Mouse (Mus musculus): ENCODE measurements around the gene Wdhd1. TPM values are rescaled to one million over a fixed set of nuclear protein-coding genes. Genes with fewer than 3 reads are reported as not detected.

Gene Wdhd1
- polyA plus RNA-seq, 1 experiment from 2014 or later, result 59.0 TPM

DNA sequence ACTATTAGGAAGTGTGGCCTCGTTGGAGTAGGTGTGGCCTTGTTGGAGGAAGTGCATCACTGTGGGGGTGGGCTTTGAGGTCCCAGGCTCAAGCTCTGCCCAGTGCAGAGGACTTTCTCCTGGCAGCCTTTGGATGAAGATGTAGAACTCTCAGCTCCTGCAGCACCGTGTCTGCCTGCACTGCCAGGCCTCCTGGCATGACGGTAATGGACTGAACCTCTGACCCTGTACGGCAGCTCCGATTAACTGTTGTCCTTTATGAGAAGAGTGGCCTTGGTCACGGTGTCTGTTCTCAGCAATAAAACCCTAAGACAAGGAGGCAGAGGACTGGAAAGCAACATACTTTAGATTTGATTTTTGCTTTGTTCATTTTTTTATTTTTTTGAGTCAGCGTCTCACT is 40.2 kb downstream of the Wdhd1 start:
- Histone ChIP-seq H3K4me3 (replicated peaks) (no peak overlapping the region), H3K36me3 (peaks cover 17% of the 10 kb centered on the region), H3K27ac (no peak overlapping the region), H3K27me3 (no peaks in the 10 kb centered on the region), H3K9me3 (peaks cover 7% of the 10 kb centered on the region; the same call in 1 of the 2 replicates), H3K4me2 (no peak overlapping the region), H3K4me1 (replicated peaks) (no peaks in the 10 kb centered on the region), H3K9ac (replicated peaks) (no peak overlapping the region)
- WGBS, result 91% methylated on average over 7 of the region's 7 CpGs
- ATAC-seq (ENCODE audit: insufficient number of reproducible peaks, insufficient read depth, low FRiP score, low TSS enrichment, low read depth), result no peak

DNA sequence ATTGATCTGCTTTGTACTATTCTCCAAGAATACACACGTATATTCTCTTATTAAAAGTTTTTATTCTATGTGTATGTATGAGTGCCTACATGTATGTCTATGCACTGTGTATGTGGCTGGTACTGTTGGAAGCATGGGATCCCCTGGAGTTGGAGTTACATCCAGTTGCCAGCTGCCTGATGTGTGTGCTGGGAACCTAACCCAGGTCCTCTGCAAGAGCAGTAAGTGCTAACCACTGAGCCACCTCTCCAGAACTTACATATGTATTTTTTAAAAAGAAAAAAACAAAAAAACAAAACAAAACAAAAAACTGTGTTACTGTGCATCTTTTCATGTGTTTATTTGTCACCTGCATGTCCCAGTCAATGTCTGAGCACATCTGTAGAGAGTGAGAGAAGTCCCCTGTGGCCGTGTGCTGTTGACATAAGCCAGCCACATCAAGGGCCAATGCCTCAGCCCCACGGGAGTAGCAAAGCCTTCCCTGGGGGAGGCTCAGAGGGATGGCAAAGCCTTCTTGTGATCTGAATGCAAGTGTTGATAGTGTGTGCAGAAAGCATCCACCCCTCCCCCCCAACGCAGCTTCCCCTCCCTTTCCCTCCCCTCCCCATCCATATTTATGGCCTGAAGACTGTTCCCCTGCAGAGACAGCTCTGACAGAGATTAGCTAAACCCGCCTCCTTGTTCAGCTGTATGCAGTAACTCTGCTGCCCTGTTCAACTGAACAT is 42.0 kb downstream of the Wdhd1 start:
- Histone ChIP-seq H3K27ac (no peak overlapping the region), H3K4me2 (no peak overlapping the region), H3K4me3 (replicated peaks) (no peak overlapping the region), H3K36me3 (0 out of 2 replicates have a peak, but pooled peaks cover 2% of the 10 kb centered on the region), H3K4me1 (replicated peaks) (no peaks in the 10 kb centered on the region), H3K9ac (replicated peaks) (no peak overlapping the region), H3K27me3 (no peaks in the 10 kb centered on the region), H3K9me3 (peaks cover 8% of the 10 kb centered on the region; the same call in 1 of the 2 replicates)
- ATAC-seq (ENCODE audit: insufficient number of reproducible peaks, insufficient read depth, low FRiP score, low TSS enrichment, low read depth), result no peak
- 74% methylated on average over 5 of the region's 5 CpGs for WGBS

DNA sequence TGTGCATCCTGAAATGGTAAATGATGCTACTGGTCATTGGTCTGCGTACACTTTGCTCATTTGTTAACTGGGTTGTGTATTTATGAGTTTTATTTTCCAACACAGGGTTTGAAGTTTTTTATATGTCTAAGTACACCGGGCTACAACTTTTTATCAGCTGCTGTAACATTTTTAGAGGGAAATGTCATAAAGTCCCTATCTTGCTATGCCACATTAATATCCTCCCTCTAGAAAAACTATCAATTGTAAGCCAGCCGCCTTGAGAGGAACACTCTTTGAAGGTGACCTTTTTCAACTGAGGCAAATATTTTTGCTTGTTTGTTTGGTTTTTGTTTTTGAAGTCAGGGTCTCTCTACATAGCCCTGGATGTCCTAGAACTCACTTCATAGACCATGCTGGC is 42.6 kb downstream of the Wdhd1 start:
- 81% methylated on average over 3 of the region's 3 CpGs for WGBS
- no peak overlapping the region for H3K27ac ChIP-seq
- no peak overlapping the region for H3K4me2 ChIP-seq
- no peak overlapping the region for H3K9ac ChIP-seq (replicated peaks)
- no peak overlapping the region for H3K4me3 ChIP-seq (replicated peaks)
- no peaks in the 10 kb centered on the region for H3K27me3 ChIP-seq
- ATAC-seq (ENCODE audit: insufficient number of reproducible peaks, insufficient read depth, low FRiP score, low TSS enrichment, low read depth), result no peak
- no peaks in the 10 kb centered on the region for H3K36me3 ChIP-seq
- no peaks in the 10 kb centered on the region for H3K4me1 ChIP-seq (replicated peaks)
- H3K9me3 ChIP-seq, result peaks cover 11% of the 10 kb centered on the region; the same call in 1 of the 2 replicates

DNA sequence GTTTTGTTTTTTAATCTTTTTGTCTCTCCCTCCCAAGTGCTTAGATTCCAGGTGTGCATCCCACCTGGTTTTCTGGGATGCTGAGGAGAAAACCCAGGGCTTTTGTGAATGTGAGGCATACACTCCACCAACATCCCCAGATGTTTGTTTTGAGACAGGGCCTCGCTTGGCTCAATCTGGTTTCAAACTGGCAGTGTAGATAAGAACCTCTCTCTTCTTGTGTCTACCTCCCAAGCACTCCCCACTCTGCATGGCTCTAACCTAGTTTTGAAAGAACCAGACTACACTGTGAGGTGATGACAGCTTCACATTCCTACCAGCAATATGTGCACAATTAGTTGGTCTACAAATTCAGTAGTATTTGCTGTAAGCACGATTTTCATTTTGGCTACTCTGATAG is 43.1 kb downstream of the Wdhd1 start:
- no peak overlapping the region for H3K4me3 ChIP-seq (replicated peaks)
- WGBS, result 82% methylated on average over 2 of the region's 2 CpGs
- ATAC-seq (ENCODE audit: insufficient number of reproducible peaks, insufficient read depth, low FRiP score, low TSS enrichment, low read depth), result no peak
- no peaks in the 10 kb centered on the region for H3K36me3 ChIP-seq
- H3K4me1 ChIP-seq (replicated peaks), result no peaks in the 10 kb centered on the region
- H3K27me3 ChIP-seq, result no peaks in the 10 kb centered on the region
- no peak overlapping the region for H3K27ac ChIP-seq
- H3K9ac ChIP-seq (replicated peaks), result no peak overlapping the region
- H3K9me3 ChIP-seq, result peaks cover 11% of the 10 kb centered on the region; the same call in 1 of the 2 replicates
- no peak overlapping the region for H3K4me2 ChIP-seq

DNA sequence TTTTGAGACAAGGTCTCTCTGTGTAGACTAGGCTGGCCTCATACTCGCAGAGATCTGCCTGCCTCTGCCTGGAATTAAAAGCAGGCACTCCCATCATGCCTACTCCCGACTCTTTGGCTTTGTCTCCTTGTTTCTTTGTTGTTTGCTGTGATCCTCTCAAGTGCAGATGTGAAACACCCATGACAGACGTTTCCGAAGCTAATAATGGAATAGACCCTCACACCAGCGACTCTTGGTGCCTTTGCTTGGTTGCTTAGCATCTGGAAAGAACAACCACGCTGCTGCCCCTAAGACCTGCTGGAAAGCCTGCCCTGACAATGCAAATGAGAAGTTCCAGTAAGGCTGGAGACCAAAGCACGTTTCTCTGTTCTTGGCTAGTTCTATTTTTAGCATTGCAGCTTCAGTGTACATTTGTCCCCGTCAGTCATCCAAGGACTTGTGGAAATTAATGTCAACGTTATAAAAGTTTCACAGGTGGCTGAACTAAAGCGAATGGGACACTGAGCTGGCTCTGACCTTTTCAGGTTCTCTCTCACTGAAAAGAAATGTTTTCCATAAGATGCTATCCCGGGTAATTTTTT is 46.8 kb downstream of the Wdhd1 start:
- WGBS, result 80% methylated on average over 11 of the region's 11 CpGs
- H3K27ac ChIP-seq, result no peak overlapping the region
- H3K4me3 ChIP-seq (replicated peaks), result no peak overlapping the region
- no peak for ATAC-seq (ENCODE audit: insufficient number of reproducible peaks, insufficient read depth, low FRiP score, low TSS enrichment, low read depth)
- 0 out of 2 replicates have a peak, but pooled peaks cover 4% of the 10 kb centered on the region for H3K9me3 ChIP-seq
- H3K27me3 ChIP-seq, result no peaks in the 10 kb centered on the region
- no peaks in the 10 kb centered on the region for H3K4me1 ChIP-seq (replicated peaks)
- H3K4me2 ChIP-seq, result no peak overlapping the region
- H3K9ac ChIP-seq (replicated peaks), result no peak overlapping the region
- H3K36me3 ChIP-seq, result no peaks in the 10 kb centered on the region

DNA sequence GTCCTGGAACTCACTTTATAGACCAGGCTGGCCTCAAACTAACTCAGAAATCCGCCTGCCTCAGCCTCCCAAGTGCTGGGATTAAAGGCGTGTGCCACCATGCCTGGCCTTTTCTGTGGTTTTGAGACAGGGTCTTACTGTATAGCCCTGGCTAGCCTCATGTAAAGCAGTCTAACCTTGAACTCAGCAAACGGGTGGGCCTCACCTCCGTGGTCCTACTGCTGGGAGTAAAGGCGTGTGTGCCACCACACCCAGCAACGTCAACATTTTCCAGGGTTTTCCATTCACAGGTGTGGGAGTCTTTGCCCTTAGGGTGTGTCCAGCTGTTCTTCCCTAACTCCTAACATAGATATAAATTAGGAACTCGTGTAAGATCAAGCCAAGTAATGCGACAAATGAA is 50.7 kb downstream of the Wdhd1 start:
- no peak for ATAC-seq (ENCODE audit: insufficient number of reproducible peaks, insufficient read depth, low FRiP score, low TSS enrichment, low read depth)
- H3K9ac ChIP-seq (replicated peaks), result no peak overlapping the region
- H3K4me2 ChIP-seq, result no peak overlapping the region
- H3K27ac ChIP-seq, result no peak overlapping the region
- H3K9me3 ChIP-seq, result 0 out of 2 replicates have a peak, but pooled peaks cover 4% of the 10 kb centered on the region
- H3K27me3 ChIP-seq, result no peaks in the 10 kb centered on the region
- no peak overlapping the region for H3K4me3 ChIP-seq (replicated peaks)
- H3K4me1 ChIP-seq (replicated peaks), result no peaks in the 10 kb centered on the region
- H3K36me3 ChIP-seq, result no peaks in the 10 kb centered on the region
- 85% methylated on average over 8 of the region's 8 CpGs for WGBS

DNA sequence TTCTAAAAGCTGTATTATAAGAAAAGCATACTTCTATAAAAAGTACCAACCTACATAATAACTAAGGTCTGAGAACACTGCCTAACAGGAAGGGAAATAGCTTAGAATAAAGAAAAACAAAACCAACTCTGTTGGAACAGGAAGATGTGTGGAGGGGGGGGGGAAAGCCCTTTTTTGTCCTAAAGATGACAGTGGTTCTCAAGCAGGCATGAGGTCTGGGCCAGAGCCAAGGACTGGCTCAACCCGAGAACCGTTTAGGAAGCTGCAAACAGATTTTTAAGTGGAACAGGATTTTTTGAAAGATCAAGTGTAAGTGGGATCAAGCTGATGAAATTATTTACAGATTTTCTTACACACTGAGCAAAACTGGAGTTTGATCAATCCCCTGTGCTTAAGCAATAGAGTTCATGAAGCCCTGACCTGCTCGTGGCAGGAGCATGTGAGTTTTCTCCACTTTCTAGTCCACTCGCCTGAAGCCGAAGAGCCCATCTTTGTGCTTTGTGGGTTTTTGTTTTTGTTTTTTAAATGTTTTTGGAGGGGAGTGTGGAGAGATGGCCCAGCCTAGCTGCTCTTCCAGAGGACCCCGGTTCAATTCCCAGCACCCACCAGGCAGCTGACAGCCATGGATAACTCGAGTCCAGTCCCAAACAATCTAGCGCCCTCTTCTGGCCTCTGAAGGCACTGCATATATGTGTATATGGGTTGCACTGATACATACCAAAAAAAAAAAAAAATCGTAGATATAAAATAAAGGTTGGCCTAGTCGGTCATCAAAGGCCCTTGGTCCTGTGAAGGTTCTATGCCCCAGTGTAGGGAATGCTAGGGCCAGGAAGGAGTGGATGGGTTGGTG is 52.0 kb downstream of the Wdhd1 start:
- no peak overlapping the region for H3K27ac ChIP-seq
- 81% methylated on average over 10 of the region's 10 CpGs for WGBS
- no peak overlapping the region for H3K4me2 ChIP-seq
- H3K4me3 ChIP-seq (replicated peaks), result no peak overlapping the region
- no peaks in the 10 kb centered on the region for H3K27me3 ChIP-seq
- H3K4me1 ChIP-seq (replicated peaks), result no peaks in the 10 kb centered on the region
- no peak for ATAC-seq (ENCODE audit: insufficient number of reproducible peaks, insufficient read depth, low FRiP score, low TSS enrichment, low read depth)
- no peaks in the 10 kb centered on the region for H3K36me3 ChIP-seq
- H3K9me3 ChIP-seq, result 0 out of 2 replicates have a peak, but pooled peaks cover 3% of the 10 kb centered on the region
- no peak overlapping the region for H3K9ac ChIP-seq (replicated peaks)

DNA sequence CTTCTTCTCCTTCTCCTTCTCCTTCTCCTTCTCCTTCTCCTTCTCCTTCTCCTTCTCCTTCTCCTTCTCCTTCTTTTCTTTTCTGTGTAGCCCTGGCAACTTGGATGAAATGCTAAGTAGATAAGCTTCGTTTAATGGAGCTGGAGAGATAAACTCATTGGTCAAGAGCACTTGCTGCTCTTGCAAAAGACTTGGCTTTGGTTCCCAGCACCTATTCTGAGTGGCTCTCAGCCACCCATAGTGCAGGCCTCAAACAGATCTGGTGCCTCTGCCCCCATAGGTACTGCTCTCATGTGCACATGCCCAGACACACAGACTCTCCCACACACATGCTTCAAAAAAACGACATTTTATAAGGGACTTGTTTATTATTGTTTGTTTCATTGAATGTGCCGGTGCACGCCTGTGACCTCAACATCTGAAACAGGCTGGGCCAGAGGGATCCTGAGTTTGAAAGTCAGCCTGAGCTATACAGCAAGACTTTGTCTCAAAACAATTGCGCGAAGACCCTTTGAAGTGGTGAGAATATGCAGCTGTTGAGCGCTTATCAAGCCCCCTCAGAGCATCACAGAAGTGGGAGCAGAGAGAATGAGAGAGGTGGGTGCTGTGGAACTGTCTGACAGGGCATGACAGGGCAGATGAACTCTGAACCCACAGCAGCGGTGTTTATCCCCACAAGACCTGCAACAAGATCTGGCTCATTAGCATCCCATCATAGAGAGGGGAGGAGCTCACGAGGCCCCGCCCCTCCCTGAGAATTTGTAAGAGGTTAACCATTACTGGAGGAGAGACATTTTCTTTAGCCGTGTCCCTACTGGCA is 53.8 kb downstream of the Wdhd1 start:
- Histone ChIP-seq H3K4me1 (replicated peaks) (no peaks in the 10 kb centered on the region), H3K9ac (replicated peaks) (no peak overlapping the region), H3K27ac (no peak overlapping the region), H3K27me3 (no peaks in the 10 kb centered on the region), H3K4me3 (replicated peaks) (no peak overlapping the region), H3K4me2 (no peak overlapping the region), H3K9me3 (no peaks in the 10 kb centered on the region), H3K36me3 (no peaks in the 10 kb centered on the region)
- ATAC-seq (ENCODE audit: insufficient number of reproducible peaks, insufficient read depth, low FRiP score, low TSS enrichment, low read depth), result no peak
- 77% methylated on average over 11 of the region's 11 CpGs for whole genome bisulfite sequencing

DNA sequence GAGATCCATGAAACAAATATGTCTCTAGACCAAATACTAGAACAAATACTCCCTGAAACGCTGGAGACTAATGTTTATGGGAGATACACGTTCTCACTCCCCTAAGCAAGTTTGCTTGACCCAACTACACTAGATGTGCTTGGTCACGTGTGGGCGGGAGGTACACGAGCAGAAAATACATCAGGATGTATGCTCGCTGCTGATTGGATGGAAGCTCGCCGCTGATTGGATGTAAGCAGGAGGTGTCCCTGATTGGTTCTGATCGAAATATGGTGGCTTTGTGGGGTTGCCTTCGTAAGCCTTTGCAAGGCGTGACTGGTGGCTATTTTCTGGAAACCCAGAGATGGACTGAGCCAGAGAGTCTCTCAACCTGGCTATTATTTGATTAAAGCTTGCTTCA is 55.1 kb downstream of the Wdhd1 start:
- WGBS, result 84% methylated on average over 11 of the region's 11 CpGs
- no peak overlapping the region for H3K4me3 ChIP-seq (replicated peaks)
- H3K9ac ChIP-seq (replicated peaks), result no peak overlapping the region
- ATAC-seq (ENCODE audit: insufficient number of reproducible peaks, insufficient read depth, low FRiP score, low TSS enrichment, low read depth), result no peak
- no peak overlapping the region for H3K4me2 ChIP-seq
- H3K36me3 ChIP-seq, result no peaks in the 10 kb centered on the region
- no peaks in the 10 kb centered on the region for H3K27me3 ChIP-seq
- no peaks in the 10 kb centered on the region for H3K9me3 ChIP-seq
- H3K4me1 ChIP-seq (replicated peaks), result no peaks in the 10 kb centered on the region
- no peak overlapping the region for H3K27ac ChIP-seq

DNA sequence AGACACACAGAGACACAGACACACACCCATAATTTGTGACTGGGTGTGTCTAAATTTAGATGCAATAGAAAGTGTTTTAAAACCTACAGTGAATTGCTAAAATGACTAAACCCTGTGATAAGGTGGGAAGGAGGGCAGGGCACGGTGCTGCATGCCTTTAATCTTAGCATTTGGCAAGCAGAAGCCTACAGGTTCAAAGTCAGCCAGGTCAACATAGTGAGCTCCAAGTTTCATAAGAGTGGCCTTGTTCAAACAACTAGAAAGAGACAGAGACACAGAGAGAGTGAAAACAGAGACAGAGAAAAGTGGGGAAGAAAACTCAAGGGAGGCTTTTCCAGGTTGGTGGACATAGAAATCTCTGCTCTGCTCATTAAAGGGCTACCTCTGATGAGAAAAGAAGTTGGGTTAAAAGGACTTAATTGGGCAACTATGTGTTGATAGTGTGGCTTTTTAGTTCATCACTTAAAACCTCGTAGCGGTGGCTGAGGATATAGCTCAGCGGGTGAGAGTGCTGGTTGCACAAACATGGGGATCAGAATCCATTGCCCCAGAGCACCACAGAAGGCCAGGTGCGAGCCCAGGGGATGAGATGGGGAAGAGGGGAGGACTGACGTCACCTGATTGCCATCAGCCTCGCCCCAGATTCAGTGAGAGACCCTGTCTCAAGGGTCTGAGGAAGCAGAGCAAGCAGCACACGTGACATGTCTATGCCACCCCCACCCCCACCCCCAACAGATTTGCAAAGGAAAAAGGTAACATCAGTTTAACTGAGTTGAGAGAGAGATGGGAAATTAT is 56.2 kb downstream of the Wdhd1 start:
- Histone ChIP-seq H3K9me3 (no peaks in the 10 kb centered on the region), H3K36me3 (no peaks in the 10 kb centered on the region), H3K27me3 (no peaks in the 10 kb centered on the region), H3K4me3 (replicated peaks) (no peak overlapping the region), H3K9ac (replicated peaks) (no peak overlapping the region), H3K4me2 (no peak overlapping the region), H3K27ac (no peak overlapping the region), H3K4me1 (replicated peaks) (no peaks in the 10 kb centered on the region)
- 74% methylated on average over 8 of the region's 8 CpGs for WGBS
- no peak for ATAC-seq (ENCODE audit: insufficient number of reproducible peaks, insufficient read depth, low FRiP score, low TSS enrichment, low read depth)

Measured in limb, embryonic 12.5 days (tissue).